ENCODE assay signal across 11 mouse cellular contexts in genomic region chr7:43475706-43476105, GRCm38 (mm10). TPM values are rescaled to one million over a fixed set of nuclear protein-coding genes. Genes with fewer than 3 reads are reported as not detected.
A peak's percentile ranks its signal among the peaks of the same experiment; 100 is the strongest.
DNase-seq lines count a peak whose midpoint lies in the region; ATAC-seq and TF ChIP-seq lines count a peak whose summit lies in the region.
"Had no signal": no experiment of that assay in that cellular context is flagged by ENCODE, and none has a peak within 500 bp of the region (broad histone marks: within the 10 kb centered on the region; RNA-seq: fewer than 3 reads in every experiment).

No protein-coding gene starts in this region.

- H3K9me3 ChIP-seq in hindbrain, postnatal 0 days (ENCODE audit: low read length), result no peaks in the 10 kb centered on the region
- H3K9me3 ChIP-seq in hindbrain, embryonic 12.5 days (replicated peaks), result no peaks in the 10 kb centered on the region
- H3K9me3 ChIP-seq in embryonic facial prominence, embryonic 12.5 days, result no peaks in the 10 kb centered on the region

- no peak overlapping the region for H3K9ac ChIP-seq in hindbrain, postnatal 0 days (replicated peaks; ENCODE audit: low read length)
- no peak overlapping the region for H3K9ac ChIP-seq in hindbrain, embryonic 12.5 days
- no peak overlapping the region for H3K9ac ChIP-seq in embryonic facial prominence, embryonic 12.5 days

- H3K27ac ChIP-seq in hindbrain, postnatal 0 days, result no peak overlapping the region
- H3K27ac ChIP-seq in hindbrain, embryonic 12.5 days, result no peak overlapping the region
- H3K27ac ChIP-seq in embryonic facial prominence, embryonic 12.5 days, result no peak overlapping the region

- 0 out of 2 replicates have a peak, but pooled peaks cover 2% of the 10 kb centered on the region for H3K36me3 ChIP-seq in hindbrain, postnatal 0 days (ENCODE audit: insufficient read depth, low read length)
- peaks cover 24% of the 10 kb centered on the region for H3K36me3 ChIP-seq in hindbrain, embryonic 12.5 days
- peaks cover 6% of the 10 kb centered on the region; the same call in 1 of the 2 replicates for H3K36me3 ChIP-seq in embryonic facial prominence, embryonic 12.5 days
- no peaks in the 10 kb centered on the region for H3K36me3 ChIP-seq in splenic B cell, adult 2 months (ENCODE audit: control insufficient read depth, insufficient read depth, low read length, poor library complexity, severe bottlenecking)

- TF ChIP-seq CTCF in hindbrain, postnatal 0 days (IDR thresholded peaks at IDR 0.05; ENCODE audit: low read depth), result peak; percentile 56

- peak; percentile 41 for DNase-seq in hindbrain, postnatal 0 days (ENCODE audit: low spot score)
- DNase-seq in thymus, postnatal 0 days (ENCODE audit: low spot score), result peak; percentile 25
- no peak for DNase-seq in thymus, adult 18-20 months
- DNase-seq in splenic B cell, adult 2 months (ENCODE audit: low read depth, low spot score), result peak; percentile 64
- no peak for DNase-seq in gastrocnemius, postnatal 25 days
- no peak for DNase-seq in urinary bladder, adult 2 months (ENCODE audit: low spot score)
- DNase-seq: heart, postnatal 4 days had no signal

- peak; percentile 46; the same call in 1 of the 2 replicates for ATAC-seq in hindbrain, postnatal 0 days
- ATAC-seq in hindbrain, embryonic 12.5 days (ENCODE audit: low FRiP score), result no peak
- ATAC-seq in embryonic facial prominence, embryonic 12.5 days (ENCODE audit: insufficient number of reproducible peaks, insufficient read depth, low FRiP score, low TSS enrichment), result 0 out of 2 replicates have a peak, but pooled peaks have one; percentile 2

- WGBS in hindbrain, postnatal 0 days, result 22% methylated on average over 23 of the region's 23 CpGs
- WGBS in hindbrain, embryonic 12.5 days, result 11% methylated on average over 23 of the region's 23 CpGs
- 7% methylated on average over 23 of the region's 23 CpGs for WGBS in embryonic facial prominence, embryonic 12.5 days

- no peak overlapping the region for H3K4me3 ChIP-seq in hindbrain, postnatal 0 days (ENCODE audit: low read length)
- no peak overlapping the region for H3K4me3 ChIP-seq in hindbrain, embryonic 12.5 days
- H3K4me3 ChIP-seq in embryonic facial prominence, embryonic 12.5 days, result no peak overlapping the region

- no peak overlapping the region for H3K4me2 ChIP-seq in hindbrain, postnatal 0 days (ENCODE audit: low read depth, low read length)
- no peak overlapping the region for H3K4me2 ChIP-seq in hindbrain, embryonic 12.5 days (replicated peaks)
- H3K4me2 ChIP-seq in embryonic facial prominence, embryonic 12.5 days (replicated peaks), result no peak overlapping the region

- H3K27me3 ChIP-seq in hindbrain, postnatal 0 days (ENCODE audit: insufficient read depth, low read length), result no peaks in the 10 kb centered on the region
- peaks cover 53% of the 10 kb centered on the region for H3K27me3 ChIP-seq in hindbrain, embryonic 12.5 days
- peaks cover 53% of the 10 kb centered on the region for H3K27me3 ChIP-seq in embryonic facial prominence, embryonic 12.5 days
- no peaks in the 10 kb centered on the region; the same call in 1 of the 2 replicates for H3K27me3 ChIP-seq in splenic B cell, adult 2 months (ENCODE audit: control insufficient read depth, insufficient read depth, low read length, poor library complexity, severe bottlenecking)

- H3K4me1 ChIP-seq in hindbrain, postnatal 0 days (ENCODE audit: insufficient read depth, low read length), result no peaks in the 10 kb centered on the region
- peaks cover 9% of the 10 kb centered on the region for H3K4me1 ChIP-seq in hindbrain, embryonic 12.5 days
- H3K4me1 ChIP-seq in embryonic facial prominence, embryonic 12.5 days, result 0 out of 2 replicates have a peak, but pooled peaks cover 4% of the 10 kb centered on the region

RNA-seq across cellular contexts. Expression of gene Vsig10l, which starts 12.8 kb away (rescaled TPM):
- total RNA-seq in hindbrain, postnatal 0 days (2014; rRNA removed), result 15.8 and 20.1 TPM in 2 replicates
- polyA plus RNA-seq in hindbrain, postnatal 0 days (2015; fragmentation: Nextera tagmentation; extraction: Ambion mirVana), result 23.1 and 25.8 TPM in 2 replicates
- 6.5 and 6.7 TPM in 2 replicates for polyA plus RNA-seq in hindbrain, embryonic 12.5 days (2016; fragmentation: Nextera tagmentation; extraction: Ambion mirVana)
- 1.5 TPM in 2 replicates for polyA plus RNA-seq in thymus, postnatal 0 days (2015; fragmentation: Nextera tagmentation; extraction: Ambion mirVana)
- 5.2 and 6.7 TPM in 2 replicates for polyA plus RNA-seq in embryonic facial prominence, embryonic 12.5 days (2016; fragmentation: Nextera tagmentation; extraction: Ambion mirVana)
- total RNA-seq in gastrocnemius, postnatal 25 days (2021), result 1 to 10 TPM in 1 of 2 experiments, under 1 TPM in 1; 0.79 to 1.2 TPM
- 2.7 and 3.1 TPM in 2 replicates for polyA plus RNA-seq in urinary bladder, adult 2 months (2012; rRNA removed)

RNA-seq across cellular contexts. Expression of gene Iglon5, which starts 14.2 kb away (rescaled TPM):
- total RNA-seq in hindbrain, postnatal 0 days (2014; rRNA removed), result 64.7 and 69.9 TPM in 2 replicates
- 8.0 and 8.6 TPM in 2 replicates for polyA plus RNA-seq in hindbrain, postnatal 0 days (2015; fragmentation: Nextera tagmentation; extraction: Ambion mirVana)
- polyA plus RNA-seq in hindbrain, embryonic 12.5 days (2016; fragmentation: Nextera tagmentation; extraction: Ambion mirVana), result 3.4 and 4.2 TPM in 2 replicates
- not detected in 2 replicates for polyA plus RNA-seq in thymus, postnatal 0 days (2015; fragmentation: Nextera tagmentation; extraction: Ambion mirVana)
- 1.9 and 2.0 TPM in 2 replicates for polyA plus RNA-seq in embryonic facial prominence, embryonic 12.5 days (2016; fragmentation: Nextera tagmentation; extraction: Ambion mirVana)
- under 1 TPM; 0.31 to 0.32 TPM for total RNA-seq in gastrocnemius, postnatal 25 days (2021)
- 3.7 and 7.2 TPM in 2 replicates for polyA plus RNA-seq in urinary bladder, adult 2 months (2012; rRNA removed)

RNA-seq across cellular contexts. Expression of gene 4931406B18Rik, which starts 30.0 kb away (rescaled TPM):
- 0.05 TPM in 1 of 2 replicates, not detected in the other for total RNA-seq in hindbrain, postnatal 0 days (2014; rRNA removed)
- not detected in 2 replicates for polyA plus RNA-seq in hindbrain, postnatal 0 days (2015; fragmentation: Nextera tagmentation; extraction: Ambion mirVana)
- not detected in 2 replicates for polyA plus RNA-seq in hindbrain, embryonic 12.5 days (2016; fragmentation: Nextera tagmentation; extraction: Ambion mirVana)
- polyA plus RNA-seq in thymus, postnatal 0 days (2015; fragmentation: Nextera tagmentation; extraction: Ambion mirVana), result not detected in 2 replicates
- not detected in 2 replicates for polyA plus RNA-seq in embryonic facial prominence, embryonic 12.5 days (2016; fragmentation: Nextera tagmentation; extraction: Ambion mirVana)
- not detected for total RNA-seq in gastrocnemius, postnatal 25 days (2021)
- polyA plus RNA-seq in urinary bladder, adult 2 months (2012; rRNA removed), result not detected in 2 replicates
- total RNA-seq: heart, postnatal 4 days; layer of hippocampus, postnatal 14 days had no signal
- polyA plus RNA-seq: lung, embryonic 16.5 days had no signal

RNA-seq across cellular contexts. Expression of gene Gm45233, which starts 31.8 kb away (rescaled TPM):
- 2.6 TPM in 1 of 2 replicates, not detected in the other for total RNA-seq in hindbrain, postnatal 0 days (2014; rRNA removed)
- 0.43 and 0.83 TPM in 2 replicates for polyA plus RNA-seq in hindbrain, postnatal 0 days (2015; fragmentation: Nextera tagmentation; extraction: Ambion mirVana)
- 0.50 TPM in 1 of 2 replicates, not detected in the other for polyA plus RNA-seq in hindbrain, embryonic 12.5 days (2016; fragmentation: Nextera tagmentation; extraction: Ambion mirVana)
- 0.17 TPM in 1 of 2 replicates, not detected in the other for polyA plus RNA-seq in thymus, postnatal 0 days (2015; fragmentation: Nextera tagmentation; extraction: Ambion mirVana)
- 0.38 and 0.90 TPM in 2 replicates for polyA plus RNA-seq in embryonic facial prominence, embryonic 12.5 days (2016; fragmentation: Nextera tagmentation; extraction: Ambion mirVana)
- total RNA-seq in gastrocnemius, postnatal 25 days (2021), result under 1 TPM; 0.46 to 0.62 TPM
- polyA plus RNA-seq in urinary bladder, adult 2 months (2012; rRNA removed), result 0.12 and 0.56 TPM in 2 replicates
- polyA plus RNA-seq: lung, embryonic 16.5 days had no signal

RNA-seq across cellular contexts. Expression of gene Etfb, which starts 31.8 kb away (rescaled TPM):
- total RNA-seq in hindbrain, postnatal 0 days (2014; rRNA removed), result 42.1 and 42.9 TPM in 2 replicates
- 148 and 149 TPM in 2 replicates for polyA plus RNA-seq in hindbrain, postnatal 0 days (2015; fragmentation: Nextera tagmentation; extraction: Ambion mirVana)
- 169 and 170 TPM in 2 replicates for polyA plus RNA-seq in hindbrain, embryonic 12.5 days (2016; fragmentation: Nextera tagmentation; extraction: Ambion mirVana)
- polyA plus RNA-seq in thymus, postnatal 0 days (2015; fragmentation: Nextera tagmentation; extraction: Ambion mirVana), result 232 and 257 TPM in 2 replicates
- polyA plus RNA-seq in embryonic facial prominence, embryonic 12.5 days (2016; fragmentation: Nextera tagmentation; extraction: Ambion mirVana), result 237 and 240 TPM in 2 replicates
- 100 to 1,000 TPM; 310 to 323 TPM for total RNA-seq in gastrocnemius, postnatal 25 days (2021)
- polyA plus RNA-seq in urinary bladder, adult 2 months (2012; rRNA removed), result 244 and 246 TPM in 2 replicates

Comparison
In these comparisons a context has a peak if more than half of its experiments do, and no peak if none do; other contexts are left out.
1. DNase-seq: peak in hindbrain, postnatal 0 days (single experiment), thymus, postnatal 0 days (single experiment) and splenic B cell, adult 2 months (single experiment); none in thymus, adult 18-20 months (0 of 2), gastrocnemius, postnatal 25 days (single experiment) and urinary bladder, adult 2 months (single experiment).